ENCODE assay signal across 7 mouse cellular contexts in genomic region chr7:29953513-29954401, GRCm38 (mm10). TPM values are rescaled to one million over a fixed set of nuclear protein-coding genes. Genes with fewer than 3 reads are reported as not detected.
DNase-seq lines count a peak whose midpoint lies in the region; ATAC-seq lines count a peak whose summit lies in the region.

TSS of gene Zfp74 (minus strand) at chr7:29954089.

- H3K4me3 ChIP-seq in intestine, embryonic 15.5 days (replicated peaks): peak within 1 kb of the TSS; percentile 67
- H3K4me3 ChIP-seq in midbrain, embryonic 10.5 days: peak within 1 kb of the TSS; percentile 71

- H3K27me3 ChIP-seq in intestine, embryonic 15.5 days (replicated peaks): no peaks in the 10 kb centered on the region
- no peaks in the 10 kb centered on the region for H3K27me3 ChIP-seq in midbrain, embryonic 10.5 days (ENCODE audit: low read depth, poor library complexity, severe bottlenecking)

- H3K36me3 ChIP-seq in intestine, embryonic 15.5 days: 0 out of 2 replicates have a peak, but pooled peaks cover 2% of the 10 kb centered on the region
- peaks cover 27% of the 10 kb centered on the region for H3K36me3 ChIP-seq in midbrain, embryonic 10.5 days

- peak within 1 kb of the TSS; percentile 95 for H3K27ac ChIP-seq in intestine, embryonic 15.5 days
- peak within 1 kb of the TSS; percentile 96 for H3K27ac ChIP-seq in midbrain, embryonic 10.5 days (replicated peaks)

- H3K4me2 ChIP-seq in intestine, embryonic 15.5 days (replicated peaks): peak within 1 kb of the TSS; percentile 75

- DNase-seq in adrenal gland, adult 2 months: peak; percentile 90
- peak; percentile 73 for DNase-seq in embryo, embryonic 11.5 days (ENCODE audit: low read depth, low spot score)
- peak; percentile 56 to 73 for DNase-seq in gastrocnemius, postnatal 36 days
- peak; percentile 82 to 86 for DNase-seq in left cerebral cortex, postnatal 25 days (ENCODE audit: low spot score in 2 of 2)
- DNase-seq in midbrain, embryonic 10.5 days (ENCODE audit: low spot score): peak; percentile 87
- DNase-seq in right cerebral cortex, postnatal 4 days: peak; percentile 70

- WGBS in intestine, embryonic 15.5 days: 1% methylated on average over 52 of the region's 52 CpGs
- 3% methylated on average over 52 of the region's 52 CpGs for WGBS in midbrain, embryonic 10.5 days

- intact Hi-C loops in gastrocnemius, postnatal 36 days (cut with DNase I): no loop called here
- intact Hi-C loops in left cerebral cortex, postnatal 25 days (cut with DNase I): loop anchor here (1.0 kb wide), 1 partner anchor 47 kb away; the partner anchor contains the start of gene Zfp27

- H3K4me1 ChIP-seq in intestine, embryonic 15.5 days (replicated peaks): 0 out of 2 replicates have a peak, but pooled peaks cover 2% of the 10 kb centered on the region
- peaks cover 10% of the 10 kb centered on the region for H3K4me1 ChIP-seq in midbrain, embryonic 10.5 days

- H3K9ac ChIP-seq in intestine, embryonic 15.5 days: peak within 1 kb of the TSS; percentile 87

- H3K9me3 ChIP-seq in intestine, embryonic 15.5 days: no peaks in the 10 kb centered on the region
- no peaks in the 10 kb centered on the region for H3K9me3 ChIP-seq in midbrain, embryonic 10.5 days (replicated peaks)

- ATAC-seq in intestine, embryonic 15.5 days: peak; percentile 94

RNA-seq across cellular contexts. Expression of gene Zfp74, which starts in this region (rescaled TPM):
- 10 to 100 TPM in 1 of 2 experiments, 1 to 10 TPM in 1; 9.6 to 10.3 TPM for total RNA-seq in adrenal gland, adult 2 months (2021)
- polyA plus RNA-seq in adrenal gland, adult 2 months (2012; rRNA removed): 21.1 and 24.4 TPM in 2 replicates
- total RNA-seq in gastrocnemius, postnatal 36 days (2021): 1 to 10 TPM; 4.8 to 5.5 TPM
- 6.6 and 7.8 TPM in 2 replicates for polyA plus RNA-seq in intestine, embryonic 15.5 days (2015; fragmentation: Nextera tagmentation; extraction: Ambion mirVana)
- 10 to 100 TPM; 16.7 to 17.9 TPM for total RNA-seq in left cerebral cortex, postnatal 25 days (2021)
- polyA plus RNA-seq in midbrain, embryonic 10.5 days (2016; fragmentation: Nextera tagmentation; extraction: Ambion mirVana): 12.7 and 15.8 TPM in 2 replicates

Comparison
In these comparisons a context has a peak if more than half of its experiments do, and no peak if none do; other contexts are left out.
1. Peak in every context shown above with its lines: DNase-seq, ATAC-seq, H3K4me3 ChIP-seq and H3K27ac ChIP-seq.